Mouse (Mus musculus): ENCODE measurements around the gene Gucy2g.
"Not testable (repeated sequence)": the region's sequence is repeated elsewhere in the genome, so short reads cannot be mapped to it uniquely, and the experiment has no call there.

Gene Gucy2g

DNA sequence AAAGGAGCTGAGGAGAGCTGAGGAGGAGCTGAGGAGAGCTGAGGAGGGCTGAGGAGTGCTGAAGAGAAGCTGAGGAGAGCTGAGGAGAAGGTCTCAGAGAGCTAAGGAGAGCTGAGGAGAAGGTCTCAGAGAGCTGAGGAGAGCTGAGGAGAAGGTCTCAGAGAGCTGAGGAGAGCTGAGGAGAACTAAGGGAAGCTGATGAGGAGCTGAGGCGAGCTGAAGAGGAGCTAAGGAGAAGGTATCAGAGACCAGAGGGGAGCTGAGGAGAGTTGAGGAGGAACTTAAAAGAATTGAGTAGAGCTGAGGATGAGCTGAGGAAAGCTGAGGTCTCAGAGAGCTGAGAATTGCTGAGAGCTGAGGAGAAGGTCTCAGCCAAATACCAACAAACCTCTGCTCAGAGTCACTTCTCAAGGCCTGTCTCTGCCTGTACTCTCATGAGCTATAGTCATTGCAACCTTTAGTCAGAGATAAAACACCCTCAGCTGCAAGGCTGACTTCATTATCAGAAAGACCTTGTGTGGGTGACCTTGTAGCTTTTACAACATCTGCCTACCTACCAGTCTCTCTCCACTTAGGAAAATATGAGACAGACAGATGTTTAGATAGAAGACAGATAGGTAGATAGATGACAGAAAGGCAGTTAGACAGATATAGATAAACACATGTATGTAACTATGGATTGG, 75.7 kb downstream of the Gucy2g start:
- no peak for DNase-seq (ENCODE audit: low spot score in 2 of 2)

DNA sequence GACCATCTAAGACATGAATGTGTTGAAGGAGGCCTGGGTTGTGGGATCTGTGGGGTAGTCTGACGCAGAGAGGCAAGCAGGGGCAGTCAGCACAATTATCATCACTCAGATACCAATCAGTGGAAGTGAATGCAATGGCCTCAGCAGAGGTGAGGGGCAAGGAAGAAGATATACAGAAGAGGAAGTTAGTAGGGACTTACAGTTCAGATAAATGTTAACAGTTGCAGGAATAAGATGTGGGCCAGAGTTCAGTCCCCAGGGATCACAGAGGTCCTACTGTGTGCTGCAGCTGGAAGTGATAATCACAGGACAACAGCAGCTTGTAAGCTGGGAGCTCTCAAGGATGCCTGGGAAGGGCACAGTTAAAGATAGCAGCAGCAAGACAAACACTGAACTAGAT, 76.9 kb downstream of the Gucy2g start:
- DNase-seq (ENCODE audit: low spot score in 2 of 2) = no peak

DNA sequence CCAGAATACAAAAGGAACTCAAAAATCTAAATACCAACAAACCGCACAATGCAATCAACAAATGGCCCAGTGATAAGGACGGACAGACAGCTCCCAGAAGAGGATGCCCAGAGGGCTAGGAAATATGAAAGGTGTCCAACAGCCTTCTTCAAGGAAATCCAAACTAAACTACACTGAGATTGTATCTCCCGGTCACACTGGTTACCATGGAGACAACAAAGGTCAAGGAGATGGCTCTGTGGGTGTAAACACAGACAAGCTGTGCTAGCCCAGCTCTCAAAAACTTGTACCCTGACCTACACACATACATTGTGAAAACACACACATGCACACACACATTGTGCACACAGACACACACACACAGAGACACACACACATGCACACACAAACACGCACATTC, 78.8 kb downstream of the Gucy2g start:
- DNase-seq (ENCODE audit: low spot score in 2 of 2) = no peak

DNA sequence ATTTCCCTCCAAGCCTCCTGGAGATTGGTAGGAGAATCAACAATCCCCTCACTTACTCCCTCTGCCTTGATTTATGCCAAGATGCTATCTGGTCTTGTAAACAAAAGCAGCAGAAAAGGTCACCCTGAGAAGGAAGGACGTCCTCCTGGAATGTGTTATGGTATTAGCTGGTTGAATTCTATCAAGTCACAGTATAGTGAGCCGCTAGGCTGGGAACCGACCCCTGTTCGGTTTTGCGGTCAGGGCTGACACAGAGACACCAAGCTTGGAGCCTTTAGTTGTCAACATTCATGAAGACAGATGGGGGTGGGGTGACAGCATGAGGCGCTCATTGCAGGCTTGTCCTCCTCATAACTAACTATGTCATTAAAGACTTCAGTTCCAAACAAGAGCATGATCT, 81.2 kb downstream of the Gucy2g start:
- no peak for DNase-seq (ENCODE audit: low spot score in 2 of 2)

DNA sequence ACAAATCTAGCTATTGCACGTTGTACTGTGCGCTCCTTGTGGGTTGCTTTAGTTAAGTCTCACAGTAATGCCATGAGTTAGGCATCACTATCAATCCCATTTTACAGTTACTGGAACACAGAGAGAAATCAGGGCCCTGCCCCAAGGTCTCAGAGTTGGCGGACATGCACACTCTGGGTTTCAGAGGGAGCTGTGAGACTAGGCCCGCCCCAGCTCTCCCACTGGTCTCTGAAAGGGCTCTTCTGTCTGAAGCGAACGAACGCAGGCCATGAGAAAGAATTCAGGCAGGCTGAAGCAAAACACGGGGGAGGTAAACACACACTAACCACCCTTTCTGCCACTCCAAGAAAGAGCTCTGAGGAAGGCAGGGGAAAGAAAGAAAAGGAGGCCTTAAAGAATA, 82.4 kb downstream of the Gucy2g start:
- no peak for DNase-seq (ENCODE audit: low spot score in 2 of 2)

DNA sequence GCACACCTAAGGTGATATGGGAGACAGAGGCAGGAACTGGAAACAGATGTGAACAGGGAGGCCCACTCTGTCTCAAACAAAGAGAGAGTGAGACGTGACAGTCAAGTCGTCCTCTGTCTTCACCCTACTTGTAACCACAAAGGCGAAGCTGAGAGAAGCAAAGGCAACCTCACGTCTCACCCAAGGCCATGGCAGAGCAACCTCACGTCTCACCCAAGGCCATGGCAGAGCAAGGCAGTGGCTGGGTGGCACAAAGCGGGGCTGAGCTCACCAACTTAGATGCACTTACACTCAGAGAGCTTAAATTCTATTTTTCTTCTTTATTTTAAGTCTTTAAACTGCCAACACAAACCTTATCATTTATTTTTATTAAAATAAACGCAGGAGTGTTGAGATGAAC, 84.0 kb downstream of the Gucy2g start:
- no peak for DNase-seq (ENCODE audit: low spot score in 2 of 2)

DNA sequence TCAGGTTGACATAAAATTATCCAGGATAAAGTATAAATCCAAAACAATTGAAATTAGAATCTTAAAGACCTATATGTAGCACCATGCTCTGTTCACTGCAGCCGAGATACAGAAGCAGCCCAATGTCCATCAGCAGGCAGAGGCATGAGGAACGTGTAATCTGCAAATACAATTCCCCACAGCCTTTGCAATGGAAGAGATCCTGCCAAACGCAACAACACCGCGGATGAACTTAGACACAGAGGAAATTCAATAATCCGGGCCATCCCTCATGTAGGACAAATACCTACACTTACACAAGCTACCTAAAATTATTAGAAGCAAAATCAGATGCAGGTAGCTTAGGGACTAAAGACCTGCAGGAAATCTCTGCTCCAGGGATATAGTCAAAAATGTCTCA, 88.1 kb downstream of the Gucy2g start:
- DNase-seq (ENCODE audit: low spot score in 2 of 2) = no peak

DNA sequence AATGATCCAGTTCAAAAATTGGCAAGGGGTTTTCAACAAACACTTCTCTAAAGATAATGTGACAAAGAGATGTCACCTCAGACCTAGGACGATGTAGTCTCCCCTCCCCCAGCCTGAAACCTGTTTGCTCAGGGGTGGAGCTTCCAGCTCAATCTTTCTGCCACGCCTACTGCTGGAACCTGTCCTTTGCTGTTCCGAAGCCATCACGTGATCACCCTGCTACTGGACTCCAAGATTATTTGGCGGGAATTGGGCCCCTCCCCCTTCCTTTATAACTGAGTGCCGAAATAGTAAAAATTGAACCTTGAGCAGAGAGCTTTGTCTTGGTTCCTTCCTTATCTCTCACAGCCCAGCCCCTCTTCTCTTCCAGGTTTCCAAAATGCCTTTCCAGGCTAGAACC, 88.8 kb downstream of the Gucy2g start:
- not testable (repeated sequence) for DNase-seq (ENCODE audit: low spot score in 2 of 2)

DNA sequence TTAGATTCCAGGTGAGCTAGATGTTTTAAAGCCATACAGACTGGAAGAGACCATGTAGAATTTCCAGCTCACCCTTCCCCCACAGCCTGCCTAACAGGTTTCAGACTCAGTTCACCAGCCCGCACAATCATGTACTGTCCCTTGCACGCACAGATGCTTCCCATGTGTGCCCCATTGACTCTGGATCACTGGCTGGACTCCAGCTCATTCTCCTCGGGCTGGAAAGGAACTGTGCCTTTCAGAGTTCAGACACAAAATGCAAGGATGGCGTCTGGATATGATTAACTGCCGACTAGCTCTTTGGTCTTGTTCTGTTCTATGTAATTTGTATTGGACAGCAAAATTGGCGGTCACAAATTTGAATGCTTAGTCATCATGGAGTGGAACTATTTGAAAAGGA, 91.4 kb downstream of the Gucy2g start:
- DNase-seq (ENCODE audit: low spot score in 2 of 2) = no peak

DNA sequence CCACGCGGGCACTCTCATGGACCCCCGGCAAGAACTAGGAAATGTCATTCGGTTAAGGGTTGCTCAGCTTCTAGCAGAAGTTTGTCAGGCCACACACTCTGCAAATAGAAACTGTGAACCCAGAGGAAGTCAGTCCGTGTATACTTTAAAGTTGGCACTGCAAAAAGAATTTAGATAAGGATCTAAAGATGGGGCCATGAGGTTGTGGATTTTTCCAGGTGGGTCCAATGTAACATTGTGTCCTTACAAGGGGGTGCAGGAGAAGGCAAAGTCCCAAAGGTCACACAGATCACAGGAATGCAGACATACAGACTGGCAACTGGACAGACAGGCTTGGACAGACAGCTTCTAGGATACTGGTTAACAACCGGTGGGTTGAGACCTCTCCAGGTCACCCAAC, 92.9 kb downstream of the Gucy2g start:
- DNase-seq (ENCODE audit: low spot score in 2 of 2) = no peak

Data from urinary bladder, adult 18-20 months (tissue).